Mouse (Mus musculus): ENCODE measurements around the gene Gm42372.
A peak's percentile ranks its signal among the peaks of the same experiment; 100 is the strongest.
"Not testable (repeated sequence)": the region's sequence is repeated elsewhere in the genome, so short reads cannot be mapped to it uniquely, and the experiment has no call there.

The Gm42372 gene

GRCm38 (mm10) chr7:16982859-16983568 is at the start of gene Gm42372:
TSS of gene Gm42372 (plus strand) at chr7:16983086.
- peak; percentile 68 for DNase-seq (ENCODE audit: inconsistent ontology term)

- no peak for DNase-seq (ENCODE audit: inconsistent ontology term)
These were observed 45.6 kb upstream of the Gm42372 start for GRCm38 (mm10) chr7:16937312-16937711.

GRCm38 (mm10) chr7:16938117-16938791 is 44.6 kb upstream of the Gm42372 start:
- DNase-seq (ENCODE audit: inconsistent ontology term) = no peak

GRCm38 (mm10) chr7:16940292-16940691 is 42.6 kb upstream of the Gm42372 start:
- DNase-seq (ENCODE audit: inconsistent ontology term) = no peak

- no peak for DNase-seq (ENCODE audit: inconsistent ontology term)
These were observed 40.0 kb upstream of the Gm42372 start for GRCm38 (mm10) chr7:16942861-16943260.

- peak; percentile 87 for DNase-seq (ENCODE audit: inconsistent ontology term)
These were observed 38.7 kb upstream of the Gm42372 start, which contains the start of gene Pnmal2 for GRCm38 (mm10) chr7:16944061-16944807. TSS of gene Pnmal2 (plus strand) at chr7:16944682.

GRCm38 (mm10) chr7:16944808-16945315 is 38.0 kb upstream of the Gm42372 start:
- DNase-seq (ENCODE audit: inconsistent ontology term) = no peak

- DNase-seq (ENCODE audit: inconsistent ontology term) = no peak
These were observed 37.5 kb upstream of the Gm42372 start for GRCm38 (mm10) chr7:16945419-16945818.

GRCm38 (mm10) chr7:16946441-16947348 is 36.2 kb upstream of the Gm42372 start:
- peak; percentile 56 for DNase-seq (ENCODE audit: inconsistent ontology term)

- no peak for DNase-seq (ENCODE audit: inconsistent ontology term)
These were observed 35.5 kb upstream of the Gm42372 start for GRCm38 (mm10) chr7:16947349-16947895.

GRCm38 (mm10) chr7:16947959-16948361 is 34.9 kb upstream of the Gm42372 start:
- no peak for DNase-seq (ENCODE audit: inconsistent ontology term)

- no peak for DNase-seq (ENCODE audit: inconsistent ontology term)
These were observed 33.9 kb upstream of the Gm42372 start for GRCm38 (mm10) chr7:16948923-16949458.

GRCm38 (mm10) chr7:16949908-16950841 is 32.7 kb upstream of the Gm42372 start:
- DNase-seq (ENCODE audit: inconsistent ontology term) = peak; percentile 74

GRCm38 (mm10) chr7:16950861-16951635 is 31.8 kb upstream of the Gm42372 start:
- DNase-seq (ENCODE audit: inconsistent ontology term) = peak; percentile 78

- not testable (repeated sequence) for DNase-seq (ENCODE audit: inconsistent ontology term)
These were observed 29.1 kb upstream of the Gm42372 start for GRCm38 (mm10) chr7:16953776-16954175.

GRCm38 (mm10) chr7:16955712-16956111 is 27.2 kb upstream of the Gm42372 start:
- no peak for DNase-seq (ENCODE audit: inconsistent ontology term)

- DNase-seq (ENCODE audit: inconsistent ontology term) = no peak
These were observed 26.2 kb upstream of the Gm42372 start for GRCm38 (mm10) chr7:16956410-16957265.
